Mouse (Mus musculus): ENCODE measurements around the gene Hsph1.

DNA sequence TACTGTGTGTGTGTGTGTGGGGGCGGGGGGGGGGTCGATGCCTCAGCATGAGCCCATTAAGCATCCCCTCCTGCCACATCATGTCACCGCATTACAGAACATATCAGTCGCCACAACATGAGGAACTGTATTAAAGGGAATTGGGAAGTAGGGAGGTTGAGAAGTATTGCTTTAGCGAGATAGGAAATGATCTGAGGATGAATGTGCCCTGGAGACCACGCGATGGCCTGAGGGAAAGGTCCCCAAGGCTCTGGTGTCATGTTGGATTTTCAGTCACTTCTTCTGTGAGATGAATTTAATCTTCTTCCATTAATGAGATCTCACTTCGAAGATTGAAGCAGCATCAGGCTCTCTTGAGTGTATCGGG is 23.2 kb upstream of the Hsph1 start:
- no peak for TF ChIP-seq GATA1 (IDR thresholded peaks at IDR 0.05; ENCODE audit: borderline replicate concordance, low read length)
- no peak for TF ChIP-seq FLI1 (IDR thresholded peaks at IDR 0.05; ENCODE audit: low read length)
